Mouse (Mus musculus): ENCODE data around the gene Gm45799.

Gm45799 gene

DNA sequence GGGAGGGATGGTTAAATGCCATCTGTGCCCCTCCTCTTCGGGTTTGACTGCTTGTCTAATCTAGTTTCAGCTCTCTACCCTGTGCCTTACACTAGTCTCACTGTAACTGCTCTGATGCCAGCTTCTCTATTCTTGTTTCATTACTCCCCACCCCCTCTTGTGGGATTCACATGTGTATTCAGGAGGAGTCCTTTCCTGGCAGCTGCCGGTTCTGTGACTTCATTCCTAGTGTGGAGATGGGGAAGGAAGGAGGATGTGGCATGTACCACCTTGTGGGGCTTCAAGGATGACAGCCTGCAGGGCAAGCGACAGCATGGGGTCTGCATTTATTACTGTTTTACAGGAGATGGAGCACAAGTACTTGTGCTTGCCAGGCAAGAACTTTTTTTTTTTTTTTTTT lies 1.6 kb downstream of the Gm45799 start:
- DNase-seq (ENCODE audit: low spot score), result no peak

DNA sequence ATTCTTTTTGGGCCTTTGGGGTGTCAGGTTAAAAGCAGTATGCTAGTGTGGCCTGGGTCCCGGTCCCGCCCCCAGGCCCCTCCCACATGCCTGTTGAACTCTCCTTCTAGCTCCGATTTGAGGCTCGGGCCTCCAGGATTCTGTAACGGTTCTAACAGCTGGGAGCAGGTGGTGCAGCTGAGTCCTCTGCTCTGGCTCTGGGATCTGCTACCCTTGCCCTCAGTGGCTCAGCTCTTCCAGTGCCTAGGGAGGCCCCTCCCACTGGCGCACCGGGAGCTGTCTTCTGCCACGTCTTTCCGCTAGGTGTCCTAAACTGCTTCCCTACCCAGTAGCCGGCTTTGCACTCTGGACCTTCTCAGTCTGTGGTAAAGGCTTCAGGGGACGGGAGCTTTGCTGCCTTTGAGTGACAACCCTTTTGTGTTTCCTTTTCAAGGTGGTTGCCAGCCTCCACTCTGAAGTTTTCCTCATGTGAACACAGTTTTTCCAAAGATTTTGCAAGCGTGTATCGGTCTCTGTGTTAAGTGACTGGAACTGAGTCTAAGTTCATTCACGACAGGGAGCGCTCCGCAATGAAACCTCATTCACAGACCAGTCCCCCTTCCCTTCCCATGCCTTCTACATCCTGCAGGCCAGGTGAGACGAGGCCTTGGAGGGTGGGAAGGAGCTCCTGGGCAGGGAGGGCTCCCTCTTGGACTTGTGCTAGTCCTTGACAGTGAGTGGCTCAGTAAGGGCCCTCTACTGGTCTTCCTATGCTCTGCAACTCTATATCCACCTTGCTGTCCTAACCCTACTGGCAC lies 10.5 kb downstream of the Gm45799 start, which contains the start of gene Dnhd1:
TSS of gene Dnhd1 (plus strand) at position 189 of the 797 bp plus-strand sequence.
- peak; percentile 75 for DNase-seq (ENCODE audit: low spot score)

DNA sequence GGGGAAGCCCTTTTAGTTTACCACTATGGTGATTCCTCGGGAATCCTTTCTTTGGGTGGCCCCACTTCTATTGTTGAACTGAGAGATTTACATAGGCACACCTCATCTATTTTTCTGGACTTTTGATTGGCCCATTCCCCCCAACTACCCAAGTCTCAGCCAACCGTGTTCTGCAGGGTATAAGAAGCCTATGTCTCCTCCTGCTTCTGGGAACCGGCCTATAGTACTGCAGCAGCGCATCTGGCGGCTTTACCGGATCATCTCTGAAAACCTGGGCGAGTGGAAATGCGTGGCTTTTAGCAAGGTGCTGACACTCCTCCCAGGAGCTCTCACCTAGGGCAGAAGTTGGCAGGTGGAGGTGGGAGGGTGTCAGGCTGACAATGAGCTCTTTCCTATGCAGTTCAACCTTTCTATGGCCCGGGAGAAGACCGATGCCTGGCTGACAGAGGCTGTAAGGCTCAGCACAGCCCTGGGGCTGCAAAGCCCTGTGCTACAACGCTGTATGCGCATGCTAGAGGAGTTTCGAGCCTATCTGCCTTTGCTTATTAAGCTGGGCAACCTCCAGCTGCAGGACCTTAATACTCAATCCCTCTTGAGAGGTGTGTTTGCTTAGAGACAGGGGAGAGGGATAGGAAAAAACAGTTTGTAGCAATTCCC lies 45.3 kb downstream of the Gm45799 start:
- no peak for DNase-seq (ENCODE audit: low spot score)

DNA sequence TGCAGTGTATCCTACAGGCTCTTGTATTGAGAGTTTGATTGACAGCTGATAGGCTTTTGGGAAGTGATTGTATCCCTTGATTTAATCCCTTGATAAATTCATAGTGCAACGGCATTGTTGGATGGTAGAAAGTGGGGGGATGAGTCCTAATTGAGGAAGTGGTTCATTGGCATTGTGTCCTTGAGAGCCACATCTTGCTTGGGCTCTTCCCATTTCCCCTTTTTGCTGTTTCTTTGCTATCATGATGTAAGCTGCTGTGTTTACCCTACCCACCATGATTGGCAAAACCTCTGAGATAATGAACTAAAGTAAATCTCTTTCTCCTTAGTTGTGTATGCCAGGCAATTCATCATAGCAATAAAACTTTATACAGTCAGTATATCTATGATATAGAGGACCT lies 50.5 kb downstream of the Gm45799 start:
- no peak for DNase-seq (ENCODE audit: low spot score)

DNA sequence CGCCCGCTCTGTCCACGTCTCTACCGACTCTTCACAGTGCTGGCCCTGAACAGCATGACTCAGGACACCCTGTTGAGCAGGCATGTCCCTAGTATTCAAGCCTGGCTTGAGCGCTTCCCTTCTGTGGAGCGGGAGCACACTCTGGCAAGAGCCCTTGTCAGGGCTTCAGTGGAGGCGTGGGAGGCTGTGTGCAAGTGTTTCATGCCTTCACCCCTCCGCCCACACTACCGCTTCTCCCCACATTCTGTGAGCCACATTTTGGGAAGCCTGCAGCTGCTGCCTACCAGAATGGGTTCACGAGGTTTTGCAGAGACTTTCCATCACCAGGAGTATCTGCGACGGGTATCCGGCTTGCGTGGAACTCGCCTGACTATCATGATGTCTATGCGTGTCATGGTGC lies 62.8 kb downstream of the Gm45799 start:
- no peak for DNase-seq (ENCODE audit: low spot score)

DNA sequence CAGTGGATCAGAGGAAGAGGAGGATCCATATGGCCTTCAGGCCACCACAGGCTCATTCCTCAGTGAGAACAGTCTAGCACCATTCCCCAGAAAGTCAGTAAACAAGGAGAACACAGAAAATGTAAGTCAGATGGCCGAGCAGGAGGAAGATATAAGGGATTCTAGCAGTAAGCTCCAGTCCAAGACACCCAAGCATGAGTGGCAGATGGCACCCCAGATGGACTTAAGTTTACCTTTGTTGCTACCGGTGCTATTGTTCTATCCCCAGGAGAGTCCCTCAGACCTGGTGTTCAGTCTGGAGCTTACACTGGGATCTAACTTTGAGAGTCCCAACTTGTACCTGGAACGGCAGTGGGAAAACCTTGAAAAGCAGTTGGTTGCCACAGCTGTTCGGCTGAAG lies 63.5 kb downstream of the Gm45799 start:
- no peak for DNase-seq (ENCODE audit: low spot score)

DNA sequence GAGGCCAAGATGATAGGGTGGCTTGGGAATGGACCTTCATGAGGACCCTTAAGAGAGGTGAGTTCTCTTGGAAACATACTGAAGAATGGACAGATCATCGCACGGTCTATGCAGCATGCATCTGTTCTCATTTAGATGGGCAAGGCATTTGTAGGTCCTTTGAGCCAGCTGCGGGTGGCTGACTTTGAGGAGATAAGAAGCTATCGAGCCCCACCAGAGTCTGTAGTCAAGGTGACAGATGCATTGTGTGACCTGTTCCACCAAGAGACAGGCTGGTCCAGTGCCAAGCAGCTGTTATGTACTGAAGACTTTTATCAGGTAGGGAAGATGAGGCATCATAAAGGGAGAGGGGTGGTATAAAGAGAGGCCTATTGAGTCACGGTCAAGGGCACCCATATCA lies 68.4 kb downstream of the Gm45799 start:
- DNase-seq (ENCODE audit: low spot score), result no peak

DNA sequence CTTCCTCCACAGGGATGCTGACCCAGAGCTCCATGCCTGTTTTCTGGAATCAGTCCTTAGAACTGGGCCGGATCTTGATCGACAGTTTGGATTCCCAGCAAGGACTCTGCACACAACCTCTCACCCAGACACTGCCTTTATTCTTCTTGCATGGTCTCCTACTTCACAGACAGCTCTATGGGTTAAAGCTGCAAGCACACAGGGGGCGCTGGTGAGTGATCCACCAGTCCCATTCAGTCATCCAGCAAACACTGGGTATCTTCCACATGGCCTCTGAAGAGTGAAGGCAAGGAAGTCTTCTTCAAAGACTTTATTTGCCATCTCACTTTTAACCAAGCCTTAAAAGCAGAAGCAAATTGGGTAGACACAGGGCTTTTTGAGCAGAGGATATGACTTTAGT lies 75.0 kb downstream of the Gm45799 start:
- no peak for DNase-seq (ENCODE audit: low spot score)

DNA sequence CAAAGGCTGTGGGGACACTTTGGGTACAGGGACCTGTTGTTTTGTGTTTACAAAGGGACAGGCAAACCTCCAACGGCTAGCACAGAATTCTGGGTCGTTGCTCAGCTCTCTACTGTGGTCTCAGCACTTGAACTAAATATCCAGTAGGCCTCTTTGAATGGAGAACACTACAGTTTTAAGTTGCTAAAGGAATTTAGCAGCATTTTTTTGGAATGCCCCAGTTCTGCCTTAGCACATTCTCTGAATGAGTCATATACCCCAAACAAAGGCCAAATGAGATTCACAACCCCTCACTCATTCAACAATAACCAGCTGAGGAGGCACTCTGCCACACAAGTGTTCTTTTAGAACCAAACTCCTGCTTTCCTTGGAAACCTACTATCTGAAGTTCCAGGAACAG lies 81.6 kb downstream of the Gm45799 start:
- no peak for DNase-seq (ENCODE audit: low spot score)

DNA sequence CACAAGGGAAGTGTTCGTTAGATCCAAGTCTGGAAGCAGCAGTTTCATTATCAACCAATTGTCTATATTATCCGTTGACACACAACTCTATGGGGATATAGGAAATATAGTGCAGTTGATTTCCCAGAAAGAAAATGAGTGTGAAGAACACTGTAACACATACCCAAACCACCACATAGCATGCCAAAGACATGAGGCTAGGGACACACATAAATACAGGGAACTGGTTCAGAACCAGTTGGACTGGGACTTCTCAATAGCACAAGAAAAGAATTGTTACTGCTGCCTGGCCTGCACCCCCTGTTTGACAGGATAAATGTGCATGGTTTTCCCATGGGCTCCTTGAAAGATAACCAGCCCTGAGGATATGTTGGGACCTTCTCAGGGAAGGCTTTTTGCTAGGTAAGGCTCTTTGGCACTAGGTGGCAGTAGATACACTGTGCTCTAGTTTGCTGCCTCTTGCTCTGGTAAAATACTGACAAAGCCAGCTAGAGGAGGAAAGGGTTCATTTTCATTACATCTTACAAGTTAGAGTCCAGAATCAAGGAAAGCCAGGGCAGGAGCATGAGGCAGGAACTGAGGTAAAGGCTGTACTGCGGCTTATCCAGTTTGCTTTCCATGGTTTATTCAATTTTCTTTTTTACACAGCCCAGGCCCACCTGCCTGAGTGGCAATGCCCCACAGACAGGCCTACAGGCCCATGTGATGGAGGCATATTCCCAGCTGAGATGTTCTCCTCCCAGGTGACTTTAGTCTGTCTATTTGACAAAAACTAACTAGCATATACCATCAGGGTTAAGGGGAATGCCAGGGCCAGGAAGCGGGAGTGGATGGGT lies 86.0 kb downstream of the Gm45799 start:
- DNase-seq (ENCODE audit: low spot score), result no peak

DNA sequence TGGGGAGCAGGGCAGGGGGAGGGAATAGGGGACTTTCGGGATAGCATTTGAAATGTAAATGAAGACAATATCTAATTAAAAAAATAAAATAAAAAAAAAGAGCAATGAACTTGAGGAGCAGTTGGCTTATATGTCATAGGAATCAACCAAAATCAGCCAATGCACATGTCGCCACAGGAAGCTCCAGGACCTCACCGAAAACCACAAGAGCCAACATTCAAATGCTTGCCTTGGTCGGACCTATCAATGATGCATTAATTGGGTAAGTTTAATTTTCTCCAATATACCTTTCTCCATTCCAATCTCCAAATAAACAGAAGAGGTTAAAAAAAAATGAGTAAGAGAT lies 86.6 kb downstream of the Gm45799 start:
- no peak for DNase-seq (ENCODE audit: low spot score)

DNA sequence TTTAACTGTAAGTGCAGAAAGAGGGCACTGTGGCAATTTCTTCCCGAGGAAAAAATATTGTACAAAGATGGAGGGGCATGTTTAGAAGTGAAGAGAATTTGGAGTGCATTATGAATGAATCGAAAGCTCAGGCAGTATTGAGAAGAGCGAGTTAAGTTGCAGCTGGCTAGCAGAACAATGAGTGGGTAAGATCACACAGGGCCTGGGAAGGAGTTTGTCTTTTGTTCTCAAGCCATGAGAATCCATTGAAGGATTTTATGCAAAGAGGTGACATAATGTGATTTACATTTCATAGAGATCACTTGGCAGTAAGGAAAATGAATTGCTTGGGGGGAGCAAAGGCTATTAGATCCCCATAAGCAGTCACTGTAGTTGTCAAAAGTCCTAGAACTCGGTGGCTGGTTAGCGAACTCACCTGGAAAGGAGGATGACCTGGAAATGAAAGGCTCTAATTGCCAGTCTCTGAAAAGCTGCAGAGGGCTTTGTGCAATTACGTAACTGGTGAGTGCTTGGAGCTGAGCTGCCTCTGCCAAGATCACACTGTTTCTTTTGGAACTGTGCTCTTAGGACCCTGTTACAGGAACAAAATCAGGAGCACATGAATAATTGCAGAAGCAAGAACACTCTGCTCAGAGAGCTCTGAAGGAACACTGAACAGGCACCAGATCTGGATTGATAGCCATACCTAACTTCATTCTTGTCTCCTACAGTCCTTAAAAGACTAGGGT lies 88.5 kb downstream of the Gm45799 start:
- no peak for DNase-seq (ENCODE audit: low spot score)

DNA sequence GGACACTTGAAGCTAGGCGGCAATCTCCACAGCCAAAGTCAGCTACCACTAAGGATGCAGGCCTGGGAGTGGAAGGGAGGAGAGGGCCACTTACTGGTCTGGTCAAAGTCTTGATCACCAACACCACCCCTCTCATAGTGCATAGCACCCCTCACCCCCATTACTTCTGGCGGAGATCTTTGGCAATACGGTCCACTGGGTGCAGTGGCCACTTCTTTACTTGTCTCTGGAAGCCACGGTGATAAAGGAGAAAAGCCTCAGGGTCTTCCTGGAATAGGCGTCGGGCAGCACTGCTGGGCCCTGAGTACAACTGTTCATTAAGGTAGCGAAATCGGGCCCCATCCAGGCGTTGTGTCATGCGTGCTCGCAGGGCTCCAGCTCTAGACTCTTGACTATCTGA lies 93.5 kb downstream of the Gm45799 start:
- DNase-seq (ENCODE audit: low spot score), result no peak

All from ovary, postnatal 36 days (tissue).